Mouse (Mus musculus) right cerebral cortex, postnatal 10 days (tissue): ENCODE measurements around the gene 2310061I04Rik.

ENCODE experiments used
- DNase-seq, 2 experiments: peaks; one replicate each; pipeline ENCODE4 v3.0.0; 2021; ENCODE audit warnings: low spot score in 2 of 2

Gene 2310061I04Rik

DNA sequence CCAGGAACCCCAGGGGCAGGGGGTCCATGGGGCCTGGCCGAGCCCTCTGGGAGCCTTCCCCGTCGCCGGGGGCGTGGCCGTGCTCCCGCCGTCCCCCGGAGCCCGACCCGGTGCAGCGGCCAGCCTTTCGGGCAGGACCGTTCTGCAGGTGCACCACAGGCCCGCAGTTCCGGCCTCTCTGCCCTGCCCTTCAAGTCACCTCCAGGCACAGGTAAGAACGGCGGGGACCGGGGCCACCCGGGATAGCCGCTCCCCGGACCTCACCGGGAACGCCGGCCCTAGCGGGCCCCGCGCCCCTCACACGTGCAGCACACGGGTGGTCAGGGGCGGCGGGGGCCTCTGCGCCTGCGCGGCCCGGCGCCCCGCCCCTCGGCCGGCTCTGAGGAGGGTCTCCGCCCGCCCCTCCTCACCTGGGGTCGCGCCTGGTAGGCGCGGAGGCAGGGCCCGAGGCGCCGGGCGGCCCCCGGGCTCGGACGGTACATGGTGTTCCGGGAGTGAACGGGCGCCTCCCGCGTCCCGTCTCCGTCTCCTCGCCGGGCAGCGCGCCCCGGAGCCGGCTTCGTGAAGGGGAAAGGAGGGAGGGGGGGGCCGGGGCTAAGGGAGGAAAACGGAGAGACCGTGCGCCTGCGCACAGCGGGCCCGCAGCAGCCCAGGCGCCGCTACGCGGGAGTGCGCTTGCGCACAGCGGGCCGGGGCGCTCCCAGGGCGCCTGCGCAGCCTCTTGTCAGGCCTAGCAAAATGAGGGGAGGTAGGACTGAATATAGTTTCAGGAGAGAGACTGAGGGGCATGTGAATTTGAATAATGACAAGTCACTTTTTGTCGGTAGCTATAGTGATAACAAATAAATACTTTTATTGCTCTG is at the start of gene 2310061I04Rik:
2310061I04Rik (minus strand) TSS at position 651 of the 863 bp plus-strand sequence.
- peak; percentile 93 to 95 for DNase-seq

GRCm38 (mm10) chr17:35939941-35940340 is 42.7 kb upstream of the 2310061I04Rik start:
- no peak for DNase-seq

DNA sequence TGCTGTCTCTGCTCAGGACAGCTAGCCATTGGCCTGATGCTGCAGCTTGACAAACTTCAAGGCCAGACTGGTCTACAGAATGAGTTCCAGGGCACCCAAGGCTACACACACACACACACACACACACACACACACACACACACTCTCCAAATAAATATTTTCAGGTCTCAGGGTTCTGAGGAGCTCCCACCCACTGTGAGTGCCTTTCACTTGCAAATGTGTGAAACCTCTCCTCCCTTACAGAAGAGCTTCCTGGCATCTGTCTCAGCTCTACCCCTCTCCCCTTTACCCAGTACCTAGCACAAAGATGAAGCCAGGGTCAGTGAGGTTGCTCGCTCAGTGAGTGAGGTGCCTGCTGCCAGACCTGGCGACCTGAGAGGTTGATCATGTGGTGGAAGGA is 41.9 kb upstream of the 2310061I04Rik start:
- DNase-seq: no peak

DNA sequence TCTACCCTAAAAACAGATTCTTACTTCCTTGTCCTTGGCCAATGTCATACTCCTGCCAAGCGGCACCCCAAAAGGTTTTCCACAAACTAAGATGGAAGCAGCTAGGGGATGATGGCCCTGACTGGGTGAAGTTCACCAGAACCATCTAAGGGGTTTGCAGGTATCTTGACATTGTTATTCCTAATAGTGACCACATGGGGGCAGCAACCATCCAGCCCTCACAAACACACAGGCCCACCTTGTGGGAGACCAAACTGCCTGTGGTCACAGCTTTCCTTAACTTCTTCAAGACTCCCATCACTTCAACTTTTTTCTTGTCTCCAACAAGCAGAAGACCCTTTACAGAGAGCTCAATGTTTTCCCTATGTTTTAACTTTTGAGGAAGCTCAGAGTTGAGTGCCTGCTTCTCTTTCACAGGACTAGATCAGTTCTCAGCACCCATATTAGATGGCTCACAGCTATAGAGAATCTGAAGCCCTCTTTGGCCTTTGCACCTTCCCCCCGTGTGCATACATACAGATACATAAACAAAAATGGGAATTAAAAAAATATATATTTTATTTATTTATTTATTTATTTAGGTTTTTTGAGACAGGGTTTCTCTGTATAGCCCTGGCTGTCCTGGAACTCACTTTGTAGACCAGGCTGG is 40.6 kb upstream of the 2310061I04Rik start:
- DNase-seq: peak; percentile 48 to 58

DNA sequence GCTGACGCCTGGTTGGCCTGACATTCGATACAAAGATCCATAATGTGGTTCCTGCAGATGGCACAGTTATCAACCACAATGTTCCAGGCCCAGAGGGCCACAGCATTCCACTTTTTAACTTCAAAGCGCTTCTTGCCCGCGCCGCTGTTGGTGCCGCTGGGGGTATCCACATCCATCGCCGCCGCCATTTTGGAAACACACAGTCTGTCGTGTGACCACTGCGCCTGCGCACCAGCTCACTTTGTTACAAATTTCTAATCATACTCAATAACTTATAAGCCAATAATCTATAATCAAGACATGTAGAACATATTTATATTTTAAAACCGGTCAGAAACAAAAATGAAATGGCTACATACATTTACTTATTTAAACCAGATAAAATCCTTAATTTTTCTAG is 38.5 kb upstream of the 2310061I04Rik start:
- DNase-seq: peak in 1 of 2 experiments; percentile 14

- peak in 1 of 2 experiments; percentile 20 for DNase-seq
These were observed 35.4 kb upstream of the 2310061I04Rik start for GRCm38 (mm10) chr17:35932608-35933007.

DNA sequence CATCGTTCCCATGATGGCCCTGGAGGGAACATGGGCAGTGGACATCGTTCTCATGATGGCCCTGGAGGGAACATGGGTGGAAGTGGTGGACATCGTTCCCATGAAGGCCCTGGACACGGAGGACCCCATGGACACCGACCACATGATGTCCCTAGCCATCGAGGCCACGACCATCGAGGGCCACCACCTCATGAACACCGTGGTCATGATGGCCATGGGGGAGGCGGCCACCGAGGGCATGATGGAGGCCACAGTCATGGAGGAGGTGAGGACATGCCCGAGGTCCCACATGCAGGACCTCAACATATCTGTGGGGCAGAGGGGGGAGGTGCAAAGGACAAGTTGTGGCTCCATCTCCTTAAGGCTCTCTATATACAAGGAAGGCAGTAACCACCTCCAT is 33.4 kb upstream of the 2310061I04Rik start:
- DNase-seq: no peak

DNA sequence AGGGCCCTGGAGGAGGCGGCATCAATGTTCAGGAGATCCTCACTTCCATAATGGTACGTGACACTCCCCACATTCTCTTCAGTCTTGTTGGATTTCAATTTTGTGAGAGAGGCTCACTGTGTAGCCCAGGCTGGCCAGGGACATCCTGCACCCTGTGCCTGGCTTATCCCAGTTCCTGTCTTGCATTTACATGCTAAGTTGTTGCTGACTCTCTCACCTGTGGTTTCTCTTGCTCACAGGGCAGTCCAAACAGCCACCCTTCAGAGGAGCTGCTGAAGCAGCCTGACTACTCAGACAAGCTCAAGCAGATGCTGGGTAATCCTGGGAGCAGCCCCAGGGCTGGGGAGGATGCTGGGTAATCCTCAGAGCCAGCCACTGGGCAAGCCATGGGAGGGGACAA is 32.3 kb upstream of the 2310061I04Rik start:
- peak in 1 of 2 experiments; percentile 14 for DNase-seq

DNA sequence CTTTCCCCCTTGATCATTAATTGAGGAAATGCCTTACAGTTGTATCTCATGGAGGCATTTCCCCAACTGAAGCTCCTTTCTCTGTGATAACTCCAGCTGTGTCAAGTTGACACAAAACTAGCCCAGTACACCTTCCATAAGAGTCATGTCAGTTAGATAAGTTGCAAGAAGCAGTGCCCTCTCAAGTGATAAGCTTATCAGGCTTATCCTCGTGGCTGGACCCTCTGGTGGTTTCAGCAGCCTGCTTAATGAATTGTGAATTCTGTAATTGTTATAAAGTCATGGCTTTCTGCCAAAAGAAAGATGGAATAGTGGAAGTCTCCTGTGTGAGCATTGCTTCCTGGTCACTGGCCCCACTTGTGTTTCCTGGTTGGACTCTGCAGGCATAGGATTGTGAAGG is 30.2 kb upstream of the 2310061I04Rik start:
- no peak for DNase-seq

DNA sequence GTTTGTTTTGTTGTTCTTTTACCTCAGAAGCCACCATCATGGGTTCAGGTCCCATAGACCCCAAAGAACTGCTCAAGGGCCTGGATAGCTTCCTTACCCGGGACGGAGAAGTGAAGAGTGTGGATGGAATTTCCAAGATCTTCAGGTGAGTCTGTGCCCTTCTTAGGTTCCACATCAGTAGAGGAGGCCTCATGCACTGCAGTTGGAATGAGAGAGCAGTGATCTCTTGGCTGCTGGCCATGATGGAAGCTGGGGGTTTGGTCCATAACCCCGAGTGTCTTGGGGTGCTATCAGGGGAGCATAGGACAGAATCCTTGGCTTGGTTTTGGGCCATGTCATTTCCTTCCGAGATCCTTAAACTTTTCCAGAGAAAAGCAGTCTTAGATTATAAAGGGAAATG is 26.1 kb upstream of the 2310061I04Rik start:
- no peak for DNase-seq

DNA sequence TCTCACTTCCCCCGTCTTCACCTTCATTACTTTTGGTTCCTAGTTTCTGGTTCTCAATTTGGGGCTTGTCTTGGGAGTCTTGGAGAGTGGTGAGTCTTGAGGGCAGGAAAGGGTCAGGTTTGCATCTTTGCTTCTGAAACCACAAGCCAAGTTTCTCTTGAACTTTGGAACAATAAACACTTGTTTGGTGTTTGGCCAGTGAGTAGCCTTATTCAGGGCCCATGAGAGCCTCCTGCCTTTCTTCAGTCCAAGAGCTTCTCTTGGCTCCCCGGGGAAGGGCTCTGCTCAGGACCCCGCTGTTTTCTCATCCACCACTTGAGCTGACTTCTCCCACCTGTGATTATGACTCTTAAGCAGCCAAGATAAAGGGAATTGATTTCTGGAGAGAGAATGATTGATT is 25.3 kb upstream of the 2310061I04Rik start:
- DNase-seq: no peak

- DNase-seq: no peak
These were observed 24.5 kb upstream of the 2310061I04Rik start for GRCm38 (mm10) chr17:35921710-35922109.

DNA sequence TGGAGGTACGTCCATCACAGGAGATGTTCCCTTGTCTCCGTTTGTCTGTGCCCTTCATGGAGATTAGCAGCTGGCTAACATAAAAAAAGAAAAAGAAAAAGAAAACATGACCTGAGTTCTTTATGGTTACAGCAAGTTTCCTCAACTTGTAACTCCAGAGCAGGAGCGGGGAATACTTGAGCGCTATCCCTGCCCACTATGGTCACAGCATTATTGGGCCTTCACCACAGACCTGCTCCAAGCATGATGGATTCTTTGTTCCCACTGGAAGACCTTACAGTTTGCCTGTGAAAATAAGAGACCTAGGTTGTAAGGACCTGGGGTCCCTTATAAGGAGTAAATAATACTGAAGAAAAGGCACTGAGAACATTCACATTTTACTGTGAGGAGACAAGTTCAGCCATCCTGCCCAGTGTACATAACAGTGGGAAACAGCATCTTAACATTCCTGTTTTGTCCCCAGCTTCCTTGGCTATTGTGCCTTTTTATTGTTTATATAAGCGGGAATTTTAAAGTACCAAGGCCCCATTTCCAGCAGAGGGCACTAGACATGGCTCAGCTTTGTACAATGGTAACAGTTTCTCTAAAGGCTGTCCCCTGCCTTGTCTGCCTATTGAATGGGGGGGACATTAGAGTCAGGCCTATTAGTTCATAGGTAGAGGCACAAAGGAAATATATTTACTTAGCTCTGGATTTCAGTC is 23.8 kb upstream of the 2310061I04Rik start:
- DNase-seq: no peak

DNA sequence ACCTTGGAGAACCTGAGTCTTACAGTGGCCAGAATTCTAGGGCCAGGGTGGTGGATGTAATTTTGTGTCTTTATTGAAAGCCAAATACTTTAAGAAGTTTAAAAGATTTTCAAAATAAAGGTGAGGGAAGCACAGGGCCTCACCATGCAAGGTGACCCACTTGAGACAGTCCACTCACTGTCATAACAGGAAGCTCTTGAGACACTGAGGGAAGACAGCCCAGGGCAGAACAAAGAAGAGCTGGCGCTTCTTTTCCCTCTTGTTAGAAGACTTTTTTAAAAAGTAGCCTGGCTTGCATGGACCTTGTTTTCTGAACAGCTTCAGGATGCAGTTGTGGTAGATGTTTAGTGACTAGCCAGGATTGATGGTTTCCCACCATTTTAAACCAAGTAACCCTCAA is 23.2 kb upstream of the 2310061I04Rik start:
- DNase-seq: no peak

DNA sequence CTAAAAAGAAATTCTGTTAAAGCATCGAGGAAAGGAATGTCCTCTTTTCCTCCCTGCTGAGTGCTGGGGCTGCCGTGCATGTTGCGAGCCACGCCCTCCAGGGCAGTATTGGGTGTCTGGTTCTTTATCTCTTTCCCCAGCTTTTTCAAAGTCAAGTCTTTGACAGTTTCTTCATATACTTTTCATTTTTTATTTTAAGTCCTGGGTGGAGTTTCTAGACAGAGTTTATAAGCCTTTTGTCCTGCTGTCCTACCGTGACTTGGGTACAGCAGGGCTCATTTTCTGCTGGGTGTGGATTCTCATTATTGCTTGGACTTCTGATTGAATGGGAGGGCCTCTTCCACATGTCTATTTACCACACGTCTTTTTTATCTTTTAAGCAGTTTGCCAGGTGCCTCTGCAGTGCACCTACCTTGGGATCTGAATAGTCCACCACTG is 22.7 kb upstream of the 2310061I04Rik start:
- DNase-seq: no peak

GRCm38 (mm10) chr17:35919060-35919715 is 22.0 kb upstream of the 2310061I04Rik start:
- DNase-seq: peak; percentile 96 to 97

- DNase-seq: peak in 1 of 2 experiments; percentile 63
These were observed 21.2 kb upstream of the 2310061I04Rik start for GRCm38 (mm10) chr17:35918276-35919059.

GRCm38 (mm10) chr17:35917463-35918251 is 20.4 kb upstream of the 2310061I04Rik start:
- peak; percentile 78 to 84 for DNase-seq

DNA sequence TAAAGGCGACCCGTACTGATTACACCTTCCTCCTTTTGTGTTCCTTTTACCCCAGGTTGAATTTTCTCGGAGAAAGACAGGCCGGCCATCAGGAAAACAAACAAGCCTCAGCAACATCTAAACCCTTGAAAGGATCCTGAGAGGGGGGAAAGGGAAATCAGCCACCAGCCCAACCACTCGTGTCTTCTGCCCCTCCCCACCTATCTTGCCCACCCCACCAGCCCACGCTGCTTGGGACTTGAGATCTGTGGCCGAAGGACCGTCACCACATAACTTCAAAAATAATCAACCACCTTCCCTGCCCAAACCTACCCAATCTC is 19.9 kb upstream of the 2310061I04Rik start:
- no peak for DNase-seq
